Mouse (Mus musculus): ENCODE measurements around the gene Aff3.

Gene Aff3

DNA sequence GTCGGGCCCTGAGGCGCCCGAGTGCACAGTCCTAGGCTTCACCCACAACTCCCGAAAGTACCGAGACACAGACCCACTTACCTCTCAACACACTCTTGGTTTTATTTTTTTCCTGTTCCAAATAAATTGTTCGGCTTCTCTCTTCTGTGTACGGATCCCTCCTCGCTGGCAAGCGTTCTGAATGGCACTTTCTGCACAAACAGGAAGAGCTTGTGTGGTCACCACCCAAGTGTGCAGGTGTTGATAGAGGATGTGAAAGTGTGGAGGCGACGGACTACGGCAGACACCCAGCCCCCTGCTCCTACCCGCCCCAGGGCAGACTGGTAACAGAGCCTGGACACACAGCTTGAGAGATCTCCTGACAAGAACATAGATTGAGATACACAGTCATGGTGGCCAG lies at the start of gene Aff3:
TSS of gene Aff3 (minus strand) at position 179 of the 400 bp plus-strand sequence.
- no peak for DNase-seq (ENCODE audit: low spot score in 2 of 2)

DNA sequence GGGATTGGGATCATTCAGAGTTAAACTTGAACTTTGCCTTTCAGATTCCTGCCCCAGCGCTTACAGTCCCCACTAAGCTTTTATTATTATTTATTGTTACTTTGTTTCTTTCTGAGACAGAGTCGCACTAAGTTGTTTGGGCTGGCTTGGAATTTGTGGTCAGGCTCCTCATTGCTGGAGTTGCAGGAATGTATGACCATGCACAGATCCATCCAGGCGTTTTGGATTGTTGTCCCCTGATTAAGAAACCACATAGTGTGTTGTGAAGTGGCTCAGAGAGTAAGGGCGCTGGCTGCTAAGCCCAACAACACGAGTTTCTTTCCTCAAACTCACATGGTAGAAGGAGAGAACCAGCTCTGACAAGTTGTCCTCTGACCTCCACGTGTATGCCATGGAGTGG lies 35.9 kb upstream of the Aff3 start:
- DNase-seq (ENCODE audit: low spot score in 2 of 2) = no peak

DNA sequence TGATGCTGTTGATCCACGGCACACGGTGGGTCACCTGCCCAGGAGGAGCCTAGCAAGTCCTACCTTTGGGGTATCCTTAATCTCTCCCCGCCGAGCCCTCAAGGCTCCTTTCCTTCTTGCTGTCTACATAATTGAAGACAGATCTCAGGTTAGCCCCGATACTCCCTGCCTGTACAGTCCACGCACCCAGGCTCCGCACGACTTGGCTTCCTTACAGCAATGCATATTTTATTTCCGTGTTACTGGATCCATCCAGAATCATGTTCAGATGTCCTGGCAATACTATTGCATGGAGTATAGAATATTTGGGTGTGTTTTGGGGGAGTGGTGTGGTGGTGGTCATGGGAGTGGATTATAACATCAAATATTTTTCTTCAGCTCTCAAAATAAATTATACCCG lies 34.5 kb upstream of the Aff3 start:
- no peak for DNase-seq (ENCODE audit: low spot score in 2 of 2)

DNA sequence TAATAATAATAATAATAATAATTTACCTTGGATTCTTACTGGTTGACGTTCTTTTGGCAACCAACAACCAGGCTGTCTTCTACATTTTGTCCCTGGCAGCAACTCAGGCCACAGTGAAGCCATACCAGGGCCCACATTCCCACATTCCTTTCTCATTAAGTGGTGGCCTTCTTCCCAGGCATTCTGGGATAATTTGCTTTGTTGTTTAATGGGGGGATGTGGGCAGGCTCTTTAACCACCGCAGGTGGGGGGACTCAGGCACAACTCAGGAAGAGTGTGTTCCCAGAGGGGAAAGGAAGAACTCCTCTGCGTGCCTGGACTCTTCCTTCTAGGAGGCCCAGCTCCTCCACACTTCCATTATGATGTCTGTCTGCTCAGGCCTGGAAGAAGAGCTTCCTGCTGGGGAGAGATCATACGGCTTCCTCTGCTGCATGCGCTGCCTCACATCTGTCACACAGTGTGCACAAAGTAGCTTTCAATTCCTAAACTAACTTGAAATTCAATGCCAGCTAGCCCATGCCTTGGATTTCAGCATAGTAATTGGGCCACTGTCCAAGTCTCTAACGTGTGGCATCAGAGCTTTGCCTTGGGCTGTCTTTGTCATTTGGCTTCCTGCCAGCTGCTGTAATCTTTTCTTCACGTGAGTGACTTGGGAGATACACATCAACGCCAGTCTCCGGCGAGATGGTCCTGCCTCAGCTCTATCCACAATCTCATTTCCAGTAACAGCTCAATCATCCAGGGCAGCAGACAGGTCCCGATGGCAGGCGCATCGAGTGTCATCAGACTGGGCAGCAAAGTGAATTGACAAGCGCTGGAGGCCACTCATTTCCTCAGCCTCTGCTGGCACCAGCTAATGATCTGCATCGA lies 31.3 kb upstream of the Aff3 start:
- DNase-seq (ENCODE audit: low spot score in 2 of 2) = peak in 1 of 2 experiments; percentile 26

DNA sequence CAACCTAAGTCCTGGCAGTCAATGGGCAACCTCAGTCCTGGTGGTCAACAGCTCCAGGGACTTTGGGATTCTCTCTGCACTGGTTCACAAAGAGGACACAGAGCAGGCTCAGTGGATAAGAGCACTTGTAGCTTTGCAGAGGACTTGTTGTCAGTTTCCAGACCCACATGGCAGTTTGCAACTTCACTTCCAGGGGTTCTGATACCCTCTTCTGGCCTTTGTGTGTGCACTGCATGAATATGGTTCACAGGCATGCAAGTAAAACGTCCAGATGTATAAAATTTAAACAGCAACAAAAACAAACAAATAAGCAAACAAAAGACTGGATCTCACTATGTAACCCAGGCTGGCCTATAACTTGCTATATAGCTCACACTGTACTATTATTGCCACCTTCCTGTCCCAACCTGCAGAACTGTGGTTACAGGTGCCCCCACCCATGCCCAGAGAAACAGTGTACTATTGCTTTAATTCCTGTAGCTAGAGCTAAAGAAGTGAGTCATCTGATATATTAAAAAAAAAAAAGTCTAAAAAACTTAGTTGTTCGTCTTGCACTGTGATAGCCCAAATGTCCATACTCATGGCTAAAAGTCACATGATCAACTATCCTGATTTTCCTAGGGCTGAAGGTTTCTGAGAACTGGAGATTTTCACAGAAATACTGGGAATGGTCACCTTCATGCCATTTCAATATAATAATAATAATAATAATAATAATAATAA lies 30.5 kb upstream of the Aff3 start:
- no peak for DNase-seq (ENCODE audit: low spot score in 2 of 2)

DNA sequence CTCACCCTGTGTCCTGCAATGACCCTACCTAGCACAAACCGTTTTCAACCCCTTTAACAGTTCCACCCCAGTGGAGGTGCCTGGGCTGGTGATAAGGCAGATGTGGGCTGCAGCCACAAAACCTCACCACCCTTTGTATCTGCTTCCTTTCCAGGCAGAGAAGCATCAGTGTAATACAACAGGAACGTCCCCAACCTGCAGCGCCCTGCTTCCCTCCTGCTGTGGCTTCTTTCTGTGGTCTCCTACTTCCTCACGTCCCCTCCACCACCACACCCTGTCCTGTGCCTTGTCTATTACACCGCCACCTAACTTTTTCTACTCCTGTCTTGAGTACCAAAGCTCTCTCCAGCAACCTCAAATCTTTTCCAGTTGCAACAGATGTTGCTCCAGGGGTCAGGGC lies 29.4 kb upstream of the Aff3 start:
- DNase-seq (ENCODE audit: low spot score in 2 of 2) = no peak

DNA sequence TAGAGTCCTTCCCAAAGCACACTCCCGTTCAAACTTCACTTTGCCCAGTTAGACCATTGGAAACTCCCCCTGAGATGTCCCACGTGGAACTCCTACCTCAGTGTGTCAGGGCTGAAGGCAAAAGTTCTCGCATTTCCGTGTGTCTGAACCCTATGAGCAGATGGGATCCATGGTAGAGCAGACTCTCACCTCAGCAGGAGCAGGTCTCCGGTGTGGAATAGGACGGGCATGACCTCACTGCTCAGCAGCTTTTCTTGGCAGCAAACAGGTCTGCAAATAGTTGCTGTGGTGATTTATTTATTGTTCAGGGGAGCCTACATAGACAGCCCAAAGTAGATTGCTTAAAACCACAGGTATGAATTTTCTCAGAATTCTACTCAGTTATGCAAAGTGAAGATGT lies 25.7 kb upstream of the Aff3 start:
- DNase-seq (ENCODE audit: low spot score in 2 of 2) = no peak

DNA sequence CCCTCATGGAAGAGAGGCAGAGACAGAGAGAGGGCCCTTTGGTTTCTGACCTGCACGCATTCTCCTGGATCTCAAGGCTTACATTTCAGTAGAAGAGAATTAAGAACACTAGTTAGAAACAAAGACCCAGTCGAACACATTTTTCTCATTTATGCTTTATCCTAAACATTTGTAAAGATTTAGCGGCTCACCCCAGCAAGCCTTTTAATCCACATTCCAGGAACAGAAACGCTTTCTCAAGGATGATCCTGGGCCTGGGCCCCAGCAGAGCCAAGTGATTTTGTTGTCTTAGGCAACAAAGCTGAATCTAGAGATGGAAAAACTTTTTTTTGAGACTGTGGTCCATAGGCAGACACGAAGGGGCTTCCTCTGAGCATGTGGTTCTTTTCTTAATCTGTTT lies 23.5 kb upstream of the Aff3 start:
- DNase-seq (ENCODE audit: low spot score in 2 of 2) = no peak

DNA sequence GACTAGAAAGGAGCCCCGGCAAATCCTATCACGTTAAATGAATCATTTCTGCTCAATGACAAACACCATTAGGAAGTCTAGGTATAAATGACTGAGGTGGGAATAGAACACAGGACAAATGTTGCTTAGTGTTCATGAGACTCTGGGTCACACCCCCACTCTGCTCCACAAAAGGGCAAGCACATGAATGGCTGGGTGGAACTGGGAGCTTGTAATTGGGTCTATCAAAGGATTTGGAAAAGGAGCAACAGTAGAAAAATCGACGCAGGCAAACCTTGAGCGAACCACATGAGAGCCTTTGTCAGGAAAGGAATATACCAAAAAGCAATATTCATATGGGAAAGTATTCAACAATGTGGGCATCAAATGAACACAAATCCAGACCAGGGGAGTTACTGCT lies 21.0 kb upstream of the Aff3 start:
- no peak for DNase-seq (ENCODE audit: low spot score in 2 of 2)

DNA sequence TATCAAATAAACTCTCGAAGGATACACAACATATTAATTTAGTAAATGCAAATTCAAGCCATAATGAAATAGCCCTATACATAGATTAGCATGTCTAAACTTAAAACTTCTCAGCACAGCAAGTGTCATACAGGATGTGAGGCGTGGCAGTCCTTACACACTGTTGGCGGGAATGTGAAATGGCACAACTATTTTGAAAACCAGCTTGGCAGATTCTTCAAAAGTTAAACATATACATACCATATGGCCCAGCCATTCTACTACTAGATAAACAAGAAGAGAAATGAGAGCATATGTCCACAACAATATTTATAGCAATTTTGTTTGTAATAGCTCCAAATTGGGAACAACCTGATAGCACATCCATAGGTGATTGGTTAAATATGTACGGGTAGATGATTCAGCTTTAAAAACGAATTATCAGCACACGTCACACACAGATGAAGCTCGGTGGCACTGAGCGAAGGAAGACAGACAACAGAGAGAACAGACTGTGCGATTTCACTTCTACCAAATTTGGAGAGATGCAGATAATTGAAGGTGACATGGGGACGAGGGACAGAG lies 18.5 kb upstream of the Aff3 start:
- no peak for DNase-seq (ENCODE audit: low spot score in 2 of 2)

DNA sequence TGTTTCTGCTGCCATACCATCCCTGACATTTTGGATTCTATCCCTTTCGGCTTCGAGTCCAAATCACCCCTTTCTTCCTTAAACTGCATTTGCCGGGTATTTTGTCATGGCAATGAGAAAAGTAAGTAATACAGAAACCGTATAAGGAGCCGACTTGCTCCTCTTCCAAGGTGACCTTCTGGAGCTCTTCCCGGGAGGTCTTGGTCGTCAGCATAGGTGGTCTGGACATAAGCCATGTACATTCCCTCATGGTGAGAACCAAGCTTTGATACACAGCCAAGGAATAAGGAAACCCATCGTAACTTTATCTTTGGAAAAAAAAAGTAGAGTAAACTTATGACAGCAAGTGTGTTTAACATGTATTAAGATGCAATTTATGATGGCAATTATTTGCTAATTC lies 15.1 kb upstream of the Aff3 start:
- no peak for DNase-seq (ENCODE audit: low spot score in 2 of 2)

DNA sequence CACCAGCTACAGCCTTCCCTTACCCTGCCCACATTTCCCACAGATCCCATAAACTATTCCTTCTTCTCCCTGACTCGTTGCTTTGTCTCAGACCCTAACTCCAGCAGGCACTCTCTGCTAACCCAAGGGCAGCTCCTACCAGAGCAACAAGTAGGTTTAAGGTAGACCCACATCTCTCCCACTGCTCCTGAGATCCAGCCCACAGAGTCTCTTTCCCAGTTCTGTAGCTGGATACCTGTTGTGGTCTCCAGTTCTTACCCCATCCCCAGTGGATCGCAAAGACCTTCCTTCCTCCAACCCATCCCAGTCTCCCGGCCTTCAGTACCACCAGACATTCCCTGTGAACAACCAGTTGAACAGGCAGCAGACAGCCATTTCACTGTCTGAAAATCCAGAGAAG lies 7.0 kb upstream of the Aff3 start:
- DNase-seq (ENCODE audit: low spot score in 2 of 2) = no peak

DNA sequence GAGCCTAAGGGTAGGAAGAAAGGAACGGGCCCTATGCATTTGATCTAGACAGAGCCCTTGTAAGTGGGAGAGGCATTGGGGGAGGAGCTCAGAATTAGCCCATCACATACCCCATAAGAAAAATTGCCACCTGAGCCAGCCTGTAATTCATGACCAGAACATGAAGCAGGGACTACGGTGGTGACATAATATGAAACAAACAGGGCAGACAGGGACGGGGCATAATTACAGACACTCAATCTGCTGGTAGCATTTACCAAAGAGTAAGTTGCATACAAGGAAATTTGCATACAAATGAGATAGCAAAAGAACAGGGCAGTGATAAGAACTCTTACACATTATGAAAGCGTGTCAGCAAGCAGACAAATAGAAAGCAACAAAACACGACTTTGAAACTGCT lies 6.3 kb upstream of the Aff3 start:
- no peak for DNase-seq (ENCODE audit: low spot score in 2 of 2)

DNA sequence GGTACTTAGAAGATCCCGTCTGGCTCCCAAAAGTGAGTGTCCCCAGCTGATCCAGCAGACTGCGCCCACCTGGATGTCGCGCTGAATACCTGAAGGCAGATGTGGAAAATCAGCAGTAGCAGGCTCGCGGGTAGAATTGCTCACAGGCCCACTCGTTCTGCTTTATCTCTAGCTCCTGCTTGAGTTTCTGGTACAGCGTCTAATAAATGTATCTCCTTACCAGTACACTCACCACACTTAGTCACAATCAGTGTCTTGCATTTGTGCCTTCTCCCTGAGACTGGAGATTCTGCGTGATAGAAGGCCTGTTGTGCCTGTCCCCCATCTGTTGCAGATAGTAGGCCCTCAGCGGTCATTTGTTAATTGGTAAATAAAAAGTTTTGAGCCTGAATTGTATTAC lies 3.6 kb upstream of the Aff3 start:
- DNase-seq (ENCODE audit: low spot score in 2 of 2) = no peak

DNA sequence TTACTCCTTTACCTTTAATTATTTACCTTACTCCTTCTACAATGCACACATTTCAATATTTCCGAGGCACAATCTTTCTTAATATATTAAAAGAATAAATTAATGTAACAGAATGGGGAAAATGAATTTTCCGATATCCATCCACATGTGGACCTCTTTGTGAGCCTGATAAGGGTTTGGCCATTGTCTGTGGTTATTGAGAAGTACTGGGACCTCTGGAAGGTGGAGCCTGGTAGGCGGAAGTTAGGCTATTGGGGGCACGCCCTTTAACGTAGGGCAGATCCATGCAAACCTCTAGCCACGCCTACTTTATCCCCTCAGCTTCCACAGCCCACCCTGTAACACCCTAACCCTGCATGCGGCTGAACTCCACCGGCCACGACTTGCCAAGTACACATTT lies 3.1 kb upstream of the Aff3 start:
- DNase-seq (ENCODE audit: low spot score in 2 of 2) = no peak

DNA sequence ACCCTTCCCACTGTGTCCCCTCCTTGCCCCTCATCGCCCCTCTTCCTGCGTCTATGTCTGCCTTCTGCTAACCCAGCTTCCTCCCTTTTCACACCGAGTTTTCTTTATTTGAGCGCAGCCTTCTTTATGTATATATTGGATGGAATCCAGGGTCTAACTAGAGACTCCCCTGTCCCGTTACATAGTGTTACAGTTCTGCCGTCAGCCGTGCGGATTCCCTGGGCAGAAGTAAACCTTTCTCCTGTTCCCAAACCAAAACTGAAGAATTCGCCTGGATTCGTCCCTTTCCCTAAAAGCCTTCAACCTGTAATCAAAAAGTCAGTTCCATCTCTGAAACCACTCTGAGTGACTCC lies 2.0 kb upstream of the Aff3 start:
- no peak for DNase-seq (ENCODE audit: low spot score in 2 of 2)

DNA sequence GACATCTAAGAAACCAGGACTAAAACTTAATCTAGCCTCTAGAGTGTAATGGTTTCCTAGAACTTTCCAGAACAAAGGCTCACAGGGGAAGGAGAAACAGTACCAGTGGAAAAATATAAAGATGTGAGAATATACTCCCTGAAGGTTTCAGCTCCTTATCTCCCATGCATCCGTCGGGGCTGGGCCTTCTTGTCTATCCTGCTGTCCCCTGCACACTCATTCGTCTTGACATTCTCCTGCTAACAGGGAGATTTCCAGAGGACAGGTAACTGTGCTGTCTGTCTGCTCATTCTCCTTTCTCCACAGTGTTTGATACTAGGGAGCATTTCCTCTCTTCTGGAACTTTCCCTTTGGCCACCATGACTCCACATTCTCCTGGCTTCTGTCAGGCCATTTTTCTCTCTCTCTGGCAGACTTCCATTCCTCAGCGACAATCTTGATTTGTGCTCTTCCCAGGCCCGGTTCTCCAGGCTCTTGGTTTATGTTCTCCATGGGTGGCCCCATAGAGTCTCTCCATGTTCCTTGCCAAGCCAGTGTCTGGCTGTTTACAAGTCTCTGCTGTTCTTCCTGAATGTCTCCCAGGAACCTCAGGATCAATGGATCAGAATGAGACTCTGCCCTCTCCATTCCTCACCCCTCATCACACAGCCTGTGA lies 1.5 kb upstream of the Aff3 start:
- DNase-seq (ENCODE audit: low spot score in 2 of 2) = no peak

DNA sequence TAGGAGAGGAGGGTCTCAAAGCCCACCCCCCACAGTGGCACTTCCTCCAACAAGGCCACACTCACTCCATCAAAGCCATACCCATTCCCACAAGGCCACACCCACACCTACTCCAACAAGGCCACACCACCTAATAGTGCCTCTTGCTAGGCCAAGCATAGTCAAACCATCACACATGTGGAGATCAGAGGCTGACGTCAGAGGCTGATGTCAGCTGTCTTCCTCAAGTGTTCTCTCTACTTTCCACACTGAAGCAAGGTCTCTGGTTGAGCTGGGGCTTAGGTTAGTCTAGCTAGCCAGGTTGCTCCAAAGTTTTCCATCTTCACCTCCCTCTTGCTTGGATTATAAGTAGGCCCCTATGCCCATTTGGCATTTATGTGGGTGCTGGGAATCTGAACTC lies 856 bp upstream of the Aff3 start:
- DNase-seq (ENCODE audit: low spot score in 2 of 2) = no peak

DNA sequence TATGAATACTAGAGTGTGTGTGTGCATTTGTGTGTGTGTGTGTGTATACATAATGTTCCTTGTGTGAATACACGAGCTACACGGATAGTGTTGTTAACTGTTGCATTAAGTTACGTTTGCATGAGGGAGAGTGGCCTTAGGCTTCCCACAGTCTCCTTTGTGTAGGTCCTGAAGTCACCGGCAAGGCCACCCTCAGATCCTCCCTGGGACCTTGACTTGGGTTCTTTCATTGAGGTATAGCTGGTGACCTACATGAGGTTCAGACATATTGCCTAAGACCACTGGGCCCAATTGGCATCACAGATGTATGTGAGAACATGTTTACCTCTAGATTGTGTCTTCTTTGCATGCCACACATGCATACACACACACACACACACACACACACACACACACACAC lies 494 bp downstream of the Aff3 start:
- no peak for DNase-seq (ENCODE audit: low spot score in 2 of 2)

DNA sequence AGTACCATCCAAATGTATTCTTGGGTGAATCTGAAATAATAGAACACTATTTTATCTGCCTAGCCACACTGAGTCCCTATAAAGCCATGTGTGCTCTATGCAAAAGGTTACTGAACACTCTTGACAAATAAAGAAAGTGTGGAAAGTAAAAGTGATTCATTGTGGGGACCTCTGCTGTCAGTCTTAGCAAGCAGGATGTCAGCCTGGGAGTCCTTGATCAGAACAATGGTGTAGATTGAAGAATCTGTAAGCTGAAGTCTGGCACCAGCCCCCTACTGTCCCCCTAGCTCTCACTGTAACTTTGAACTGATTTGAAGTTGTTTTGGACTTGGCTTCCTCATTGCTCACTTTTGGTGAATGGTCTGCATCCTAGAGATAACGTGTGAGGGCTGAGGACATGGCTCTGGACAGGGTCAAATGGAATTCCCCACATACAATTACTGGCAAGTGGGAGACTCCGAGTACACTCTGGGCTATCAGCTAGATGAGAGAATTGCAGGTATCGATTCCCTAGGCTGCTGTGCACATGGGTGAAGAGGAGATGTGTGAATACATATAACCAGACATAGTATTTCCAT lies 2.0 kb downstream of the Aff3 start:
- no peak for DNase-seq (ENCODE audit: low spot score in 2 of 2)

DNA sequence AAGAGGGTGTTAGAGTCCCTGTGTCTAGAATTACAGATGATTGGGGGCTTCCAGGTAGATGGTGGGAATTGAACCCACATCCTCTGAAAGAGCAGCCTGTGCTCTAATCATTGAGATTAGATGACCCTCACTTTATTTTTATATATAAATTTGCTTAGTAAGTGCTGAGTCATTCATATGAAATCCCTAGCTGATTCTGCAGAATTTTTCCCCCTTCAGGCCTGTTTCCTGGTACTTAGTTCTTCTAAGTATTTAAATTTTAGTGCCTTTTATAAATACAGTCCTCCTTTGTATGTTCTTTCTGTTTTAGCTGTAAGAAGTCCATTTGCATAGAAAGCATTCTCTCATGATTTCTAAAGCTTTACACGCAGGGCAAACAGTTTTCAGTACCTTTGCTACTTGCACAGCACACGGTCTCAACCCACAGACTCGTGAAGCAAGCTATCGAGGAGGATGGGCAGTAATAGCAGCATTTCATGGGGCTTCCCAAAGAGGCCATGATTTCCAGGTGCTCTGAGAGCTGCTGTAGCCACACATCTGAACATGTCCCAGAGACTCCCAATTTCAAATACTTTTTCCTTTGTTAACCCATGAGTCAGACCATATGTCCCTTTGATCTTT lies 5.7 kb downstream of the Aff3 start:
- DNase-seq (ENCODE audit: low spot score in 2 of 2) = no peak

DNA sequence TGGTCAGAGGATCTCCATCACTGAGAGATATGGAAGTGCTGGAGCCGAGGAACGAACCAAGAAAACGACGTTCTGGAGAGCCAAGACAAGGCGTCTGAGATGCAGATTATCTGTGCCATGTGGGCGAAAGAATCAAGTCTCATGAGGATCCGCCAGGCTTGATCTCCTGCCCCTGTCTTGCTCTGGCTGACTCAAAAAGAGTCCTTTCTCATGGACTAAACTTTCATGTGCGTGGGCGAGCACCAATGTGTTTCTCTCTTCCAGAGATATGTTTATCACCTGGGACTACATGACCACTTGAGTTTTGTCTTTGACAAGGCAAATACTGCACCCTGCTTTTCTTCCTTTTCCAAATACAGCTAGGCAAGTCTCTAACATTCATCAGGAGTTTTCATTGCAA lies 6.4 kb downstream of the Aff3 start:
- DNase-seq (ENCODE audit: low spot score in 2 of 2) = no peak

Measured in cerebellum, postnatal 4 days (tissue).